Mouse (Mus musculus): ENCODE measurements around the gene Rgsl1. TPM values are rescaled to one million over a fixed set of nuclear protein-coding genes. Genes with fewer than 3 reads are reported as not detected.

Rgsl1 gene
- polyA plus RNA-seq, 1 experiment from 2014 or later, result 0.08 TPM

GRCm38 (mm10) chr1:153736096-153736495, 107.8 kb downstream of the Rgsl1 start:
- Histone ChIP-seq H3K4me1 (replicated peaks) (peaks cover 65% of the 10 kb centered on the region), H3K27me3 (peaks cover 20% of the 10 kb centered on the region), H3K36me3 (no peaks in the 10 kb centered on the region), H3K9me3 (no peaks in the 10 kb centered on the region), H3K9ac (no peak overlapping the region), H3K27ac (replicated peaks) (no peak overlapping the region), H3K4me2 (no peak overlapping the region), H3K4me3 (no peak overlapping the region)
- ATAC-seq (ENCODE audit: low read depth), result no peak
- WGBS, result 72% methylated on average over 6 of the region's 6 CpGs

- Histone ChIP-seq H3K27ac (replicated peaks) (no peak overlapping the region), H3K36me3 (no peaks in the 10 kb centered on the region), H3K27me3 (peaks cover 15% of the 10 kb centered on the region; the same call in 1 of the 2 replicates), H3K4me1 (replicated peaks) (peaks cover 62% of the 10 kb centered on the region), H3K9me3 (no peaks in the 10 kb centered on the region), H3K4me2 (no peak overlapping the region), H3K9ac (no peak overlapping the region), H3K4me3 (no peak overlapping the region)
- WGBS, result 86% methylated on average over 4 of the region's 4 CpGs
- no peak for ATAC-seq (ENCODE audit: low read depth)
Measured at GRCm38 (mm10) chr1:153734866-153735265, 109.1 kb downstream of the Rgsl1 start.

DNA sequence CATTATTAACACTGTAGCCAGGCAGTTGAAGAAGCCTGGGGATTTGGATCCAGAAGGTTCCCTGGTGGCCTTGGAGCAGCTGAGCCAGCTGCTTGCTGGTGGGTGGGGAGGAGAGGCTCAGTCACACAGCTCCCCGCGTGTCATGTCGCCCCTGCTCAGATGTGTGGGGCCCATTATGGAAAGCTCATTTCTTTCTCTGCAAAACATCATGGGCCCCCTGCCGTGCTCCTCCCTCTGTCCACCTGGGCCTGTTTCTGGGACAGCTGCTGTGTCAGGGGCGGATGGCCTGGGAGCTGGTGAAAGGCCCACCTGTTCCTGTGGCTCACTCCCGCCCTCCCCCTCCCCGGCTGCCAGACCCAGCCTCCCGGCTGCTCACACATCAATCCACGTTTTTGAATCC, 110.8 kb downstream of the Rgsl1 start:
- Histone ChIP-seq H3K9ac (0 out of 2 replicates have a peak overlapping the region, but pooled peaks have one; percentile 31), H3K4me2 (no peak overlapping the region), H3K9me3 (no peaks in the 10 kb centered on the region), H3K4me1 (replicated peaks) (peaks cover 57% of the 10 kb centered on the region), H3K36me3 (no peaks in the 10 kb centered on the region), H3K27me3 (0 out of 2 replicates have a peak, but pooled peaks cover 7% of the 10 kb centered on the region), H3K4me3 (no peak overlapping the region), H3K27ac (replicated peaks) (peak overlapping the region; percentile 59)
- WGBS, result 33% methylated on average over 9 of the region's 9 CpGs
- ATAC-seq (ENCODE audit: low read depth), result peak; percentile 38

DNA sequence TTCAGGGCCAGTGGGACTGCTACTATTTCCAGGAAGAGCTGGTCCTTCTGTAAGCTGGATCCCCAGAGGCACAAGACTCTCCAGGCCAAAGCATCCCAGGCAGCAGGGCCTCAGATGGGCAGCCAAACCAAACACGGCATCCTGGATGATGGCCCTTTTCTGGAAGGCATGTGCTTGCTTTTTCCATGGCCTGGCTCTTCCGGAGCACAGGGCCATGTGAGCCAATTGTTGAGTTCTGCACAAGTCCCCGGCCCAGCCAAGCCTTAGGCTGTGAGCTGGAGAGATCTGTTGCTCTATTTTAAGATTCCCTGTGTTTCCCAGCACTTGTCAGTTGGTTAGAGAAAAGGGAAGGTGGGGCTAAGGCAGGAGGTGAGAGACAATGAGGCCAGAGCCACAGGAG, 113.3 kb downstream of the Rgsl1 start:
- no peak overlapping the region for H3K4me3 ChIP-seq
- WGBS, result 67% methylated on average over 3 of the region's 3 CpGs
- peak overlapping the region; percentile 62 for H3K27ac ChIP-seq (replicated peaks)
- H3K36me3 ChIP-seq, result no peaks in the 10 kb centered on the region
- ATAC-seq (ENCODE audit: low read depth), result no peak
- H3K4me1 ChIP-seq (replicated peaks), result peaks cover 35% of the 10 kb centered on the region
- H3K27me3 ChIP-seq, result 0 out of 2 replicates have a peak, but pooled peaks cover 4% of the 10 kb centered on the region
- no peak overlapping the region for H3K9ac ChIP-seq
- no peaks in the 10 kb centered on the region for H3K9me3 ChIP-seq
- no peak overlapping the region for H3K4me2 ChIP-seq

GRCm38 (mm10) chr1:153729806-153730205, 114.1 kb downstream of the Rgsl1 start:
- 80% methylated on average over 2 of the region's 2 CpGs for WGBS
- H3K9ac ChIP-seq, result no peak overlapping the region
- no peak overlapping the region for H3K4me3 ChIP-seq
- H3K9me3 ChIP-seq, result no peaks in the 10 kb centered on the region
- H3K4me1 ChIP-seq (replicated peaks), result peaks cover 35% of the 10 kb centered on the region
- H3K27me3 ChIP-seq, result no peaks in the 10 kb centered on the region
- H3K27ac ChIP-seq (replicated peaks), result no peak overlapping the region
- no peak overlapping the region for H3K4me2 ChIP-seq
- ATAC-seq (ENCODE audit: low read depth), result no peak
- no peaks in the 10 kb centered on the region for H3K36me3 ChIP-seq

Other genes with a start within 250 kb of the Rgsl1 start
- gene Rgs8, start 191.1 kb downstream of the Rgsl1 start, polyA plus RNA-seq (2015; fragmentation: Nextera tagmentation; extraction: Ambion mirVana), result 16.9 and 17.2 TPM in 2 replicates
- 22.9 and 28.1 TPM in 2 replicates for gene Rgs16, start 103.8 kb downstream of the Rgsl1 start, polyA plus RNA-seq (2015; fragmentation: Nextera tagmentation; extraction: Ambion mirVana)
- gene Rnasel, start 94.7 kb downstream of the Rgsl1 start, polyA plus RNA-seq (2015; fragmentation: Nextera tagmentation; extraction: Ambion mirVana), result 38.8 and 43.6 TPM in 2 replicates
- gene Teddm1b, start 30.2 kb upstream of the Rgsl1 start, polyA plus RNA-seq (2015; fragmentation: Nextera tagmentation; extraction: Ambion mirVana), result 0.29 and 0.39 TPM in 2 replicates
- gene Teddm1a, start 47.6 kb upstream of the Rgsl1 start, polyA plus RNA-seq (2015; fragmentation: Nextera tagmentation; extraction: Ambion mirVana), result not detected in 2 replicates
- gene Glul, start 55.8 kb upstream of the Rgsl1 start, polyA plus RNA-seq (2015; fragmentation: Nextera tagmentation; extraction: Ambion mirVana), result 150 and 177 TPM in 2 replicates
- gene Teddm2, start 56.1 kb upstream of the Rgsl1 start, polyA plus RNA-seq (2015; fragmentation: Nextera tagmentation; extraction: Ambion mirVana), result 1.1 and 1.4 TPM in 2 replicates